In genomic region chr4:68942938-68943337, GRCm38 (mm10) we compare ENCODE assay signal across 23 mouse cellular contexts. TPM values are rescaled to one million over a fixed set of nuclear protein-coding genes. Genes with fewer than 3 reads are reported as not detected.
DNase-seq lines count a peak whose midpoint lies in the region; ATAC-seq lines count a peak whose summit lies in the region.
"Had no signal": no experiment of that assay in that cellular context is flagged by ENCODE, and none has a peak within 500 bp of the region (broad histone marks: within the 10 kb centered on the region; RNA-seq: fewer than 3 reads in every experiment).

No protein-coding gene starts in this region.

- no peak for DNase-seq in frontal cortex, postnatal 10 days (ENCODE audit: low spot score in 2 of 2)
- DNase-seq in layer of hippocampus, adult 9-11 months: peak; percentile 24
- DNase-seq in layer of hippocampus, postnatal 10 days (ENCODE audit: low spot score in 2 of 2): no peak
- DNase-seq in brain, adult 2 months (ENCODE audit: low read depth, low spot score): peak; percentile 51
- DNase-seq: adrenal gland, adult 8-10 months; adrenal gland, postnatal 14 days; adrenal gland, postnatal 36 days; B cell, adult 2 months; cerebellum, adult 11 months; cerebellum, adult 18-20 months; cerebellum, adult 8-10 months; cerebellum, adult 9-11 months; cerebellum, postnatal 14 days; cerebellum, postnatal 36 days; embryo, embryonic 11 days had no signal

- ATAC-seq in frontal cortex, adult (ENCODE audit: low TSS enrichment): peak; percentile 45
- ATAC-seq: activated CD4-positive, CD25-positive, alpha-beta regulatory T cell, adult 4 months; CD4-positive, CD25-positive, alpha-beta regulatory T cell, adult 4 months; forebrain, embryonic 14.5 days; forebrain, embryonic 16.5 days; Patski had no signal

RNA-seq across cellular contexts. Expression of gene Brinp1, which starts 11.3 kb away (rescaled TPM):
- 100 to 1,000 TPM; 178 to 195 TPM for total RNA-seq in layer of hippocampus, postnatal 10 days (2021)
- total RNA-seq: CH12.LX; common myeloid progenitor, adult 5-6 weeks had no signal

Comparison
In these comparisons a context has a peak if more than half of its experiments do, and no peak if none do; other contexts are left out.
1. DNase-seq: peak in layer of hippocampus, adult 9-11 months (single experiment) and brain, adult 2 months (single experiment); none in frontal cortex, postnatal 10 days (0 of 2) and layer of hippocampus, postnatal 10 days (0 of 2).